Mouse (Mus musculus) large intestine, adult 2 months (tissue): ENCODE data around the gene Adra2b. TPM values are rescaled to one million over a fixed set of nuclear protein-coding genes. Genes with fewer than 3 reads are reported as not detected.

ENCODE experiments used
- DNase-seq: peaks from one replicate; pipeline ENCODE4 v3.0.0-alpha.2; 2012; ENCODE audit warnings: low read depth, low spot score
- WGBS: fragments of 180-500 bp; shearing (Covaris S2); methylation state at CpG from one replicate; pipeline ENCODE4 v1.1.7; 2018; 5-methylcytosine and 5-hydroxymethylcytosine counted together
- polyA plus RNA-seq: library from polyadenylated mRNA; depleted of rRNA; stranded (reverse); fragments of >200 nt; gene quantifications from 2 replicates; pipeline ENCODE4 v1.2.3, GENCODE M21; 2012; rRNA removed

Adra2b gene
- polyA plus RNA-seq, 1 experiment = 0.71 TPM

GRCm38 (mm10) chr2:127376423-127377051 lies 13.5 kb downstream of the Adra2b start:
- WGBS = 62% methylated on average over 6 of the region's 6 CpGs

GRCm38 (mm10) chr2:127377942-127378610 lies 15.1 kb downstream of the Adra2b start:
- 66% methylated on average over 7 of the region's 7 CpGs for WGBS
- no peak for DNase-seq

More at GRCm38 (mm10) chr2:127376423-127377051, 13.5 kb downstream of the Adra2b start:
- no peak for DNase-seq

GRCm38 (mm10) chr2:127378611-127378990 lies 15.6 kb downstream of the Adra2b start:
- DNase-seq = no peak
- WGBS = 41% methylated on average over 7 of the region's 7 CpGs

GRCm38 (mm10) chr2:127379250-127379649 lies 16.2 kb downstream of the Adra2b start:
- DNase-seq = no peak

GRCm38 (mm10) chr2:127383881-127384280 lies 20.9 kb downstream of the Adra2b start:
- DNase-seq = no peak
- 56% methylated on average over 7 of the region's 7 CpGs for WGBS

More at GRCm38 (mm10) chr2:127379250-127379649, 16.2 kb downstream of the Adra2b start:
- WGBS = 69% methylated on average over 3 of the region's 3 CpGs

GRCm38 (mm10) chr2:127387521-127387920 lies 24.5 kb downstream of the Adra2b start:
- WGBS = 50% methylated on average over 2 of the region's 2 CpGs
- DNase-seq = no peak

GRCm38 (mm10) chr2:127390352-127390751 lies 27.3 kb downstream of the Adra2b start:
- 64% methylated on average over 3 of the region's 3 CpGs for WGBS
- DNase-seq = no peak

- WGBS = 68% methylated on average over 4 of the region's 4 CpGs
- no peak for DNase-seq
These were observed 27.8 kb downstream of the Adra2b start for GRCm38 (mm10) chr2:127390846-127391245.

GRCm38 (mm10) chr2:127391323-127391722 lies 28.3 kb downstream of the Adra2b start:
- 32% methylated on average over 3 of the region's 3 CpGs for WGBS

GRCm38 (mm10) chr2:127394606-127395161 lies 31.7 kb downstream of the Adra2b start:
- WGBS = 81% methylated on average over 5 of the region's 5 CpGs
- DNase-seq = no peak

More at GRCm38 (mm10) chr2:127391323-127391722, 28.3 kb downstream of the Adra2b start:
- no peak for DNase-seq

GRCm38 (mm10) chr2:127398738-127399137 lies 35.7 kb downstream of the Adra2b start:
- DNase-seq = no peak
- 91% methylated on average over 7 of the region's 7 CpGs for WGBS

- WGBS = 71% methylated on average over 6 of the region's 6 CpGs
- DNase-seq = no peak
These were observed 48.1 kb downstream of the Adra2b start for GRCm38 (mm10) chr2:127411126-127411525.

- no peak for DNase-seq
- WGBS = 53% methylated on average over 10 of the region's 10 CpGs
These were observed 52.8 kb downstream of the Adra2b start for GRCm38 (mm10) chr2:127415806-127416205.

GRCm38 (mm10) chr2:127416706-127417105 lies 53.7 kb downstream of the Adra2b start:
- no peak for DNase-seq
- 54% methylated on average over 3 of the region's 3 CpGs for WGBS

Other genes starting within 250 kb of the Adra2b start
- gene Ncaph, start 229.3 kb upstream of the Adra2b start, polyA plus RNA-seq = 6.9 TPM in 2 replicates
- gene Itpripl1, start 219.8 kb upstream of the Adra2b start, polyA plus RNA-seq = 5.0 and 7.9 TPM in 2 replicates
- 1.2 TPM in 2 replicates for gene 1810024B03Rik, start 154.9 kb upstream of the Adra2b start, polyA plus RNA-seq
- gene Snrnp200, start 154.8 kb upstream of the Adra2b start, polyA plus RNA-seq = 25.9 and 41.1 TPM in 2 replicates
- 57.6 and 58.5 TPM in 2 replicates for gene Ciao1, start 115.4 kb upstream of the Adra2b start, polyA plus RNA-seq
- gene Tmem127, start 115.3 kb upstream of the Adra2b start, polyA plus RNA-seq = 67.4 and 99.6 TPM in 2 replicates
- 35.8 and 43.0 TPM in 2 replicates for gene Stard7, start 93.0 kb upstream of the Adra2b start, polyA plus RNA-seq
- 8.4 and 8.7 TPM in 2 replicates for gene Dusp2, start 27.0 kb upstream of the Adra2b start, polyA plus RNA-seq
- not detected in 2 replicates for gene Astl, start 24.6 kb upstream of the Adra2b start, polyA plus RNA-seq
- gene Gpat2, start 62.0 kb downstream of the Adra2b start, polyA plus RNA-seq = 0.12 and 0.16 TPM in 2 replicates
- gene Fahd2a, start 81.4 kb downstream of the Adra2b start, polyA plus RNA-seq = 10.9 and 11.6 TPM in 2 replicates
- 1.2 TPM in 2 replicates for gene Kcnip3, start 158.9 kb downstream of the Adra2b start, polyA plus RNA-seq
- 0.09 and 0.15 TPM in 2 replicates for gene Prom2, start 178.3 kb downstream of the Adra2b start, polyA plus RNA-seq
- gene Zfp661, start 223.9 kb downstream of the Adra2b start, polyA plus RNA-seq = 1.7 and 3.1 TPM in 2 replicates
- 58.7 and 66.7 TPM in 2 replicates for gene Mrps5, start 224.0 kb downstream of the Adra2b start, polyA plus RNA-seq